Mouse (Mus musculus) MEL (cell line): ENCODE measurements around the gene Fam167b.

ENCODE experiments used
- BHLHE40 ChIP-seq: IDR thresholded peaks from 2 replicates; pipeline ENCODE4 v1.6.1; 2012; ENCODE audit warnings: low read depth, mild to moderate bottlenecking, inconsistent platforms, low read length, improper control_type of control experiment, borderline replicate concordance
- CHD2 ChIP-seq: IDR thresholded peaks from 2 replicates; pipeline ENCODE4 v1.6.1; 2011; ENCODE audit warnings: low read length, improper control_type of control experiment
- CTCF ChIP-seq, 3 experiments: IDR thresholded peaks in 2 of 3; conservative IDR thresholded peaks in 1 of 3; 2 replicates each; pipeline ENCODE4 v1.5.1; 2011 to 2012; ENCODE audit warnings: low read length in 3 of 3, low read depth in 2 of 3, mild to moderate bottlenecking in 2 of 3, improper control_type of control experiment in 1 of 3, inconsistent platforms in 1 of 3, mixed read lengths in 1 of 3, moderate library complexity in 1 of 3; ENCODE audit not compliant: control insufficient read depth in 1 of 3, insufficient read depth in 1 of 3, poor library complexity in 1 of 3, severe bottlenecking in 1 of 3
- EP300 ChIP-seq, 2 experiments: IDR thresholded peaks; 2 replicates each; pipeline ENCODE4 v1.6.1; 2011; ENCODE audit warnings: improper control_type of control experiment in 2 of 2, low read length in 2 of 2, low read depth in 1 of 2, mild to moderate bottlenecking in 1 of 2
- GABPA ChIP-seq: IDR thresholded peaks from 2 replicates; pipeline ENCODE4 v1.6.1; 2012; ENCODE audit warnings: low read depth, mild to moderate bottlenecking, inconsistent platforms, low read length, improper control_type of control experiment, moderate library complexity
- HCFC1 ChIP-seq: IDR thresholded peaks from 2 replicates; pipeline ENCODE4 v1.6.1; 2012; ENCODE audit warnings: low read depth, mild to moderate bottlenecking, inconsistent platforms, low read length, improper control_type of control experiment, moderate library complexity
- POLR2A ChIP-seq, 2 experiments: IDR thresholded peaks; 2 replicates each; pipeline ENCODE4 v1.6.1; 2011 to 2012; ENCODE audit warnings: low read length in 2 of 2, mild to moderate bottlenecking in 2 of 2, control low read depth in 1 of 2, improper control_type of control experiment in 1 of 2, low read depth in 1 of 2, moderate library complexity in 1 of 2; ENCODE audit not compliant: control insufficient read depth in 1 of 2, insufficient read depth in 1 of 2, poor library complexity in 1 of 2
- ZMIZ1 ChIP-seq: IDR thresholded peaks from 2 replicates; pipeline ENCODE4 v1.6.1; 2012; ENCODE audit warnings: low read depth, mild to moderate bottlenecking, inconsistent platforms, low read length, improper control_type of control experiment, moderate library complexity

GRCm38 (mm10) chr4:129544106-129544505, 34.2 kb downstream of the Fam167b start:
- TF ChIP-seq POLR2A (IDR thresholded peaks at IDR 0.05; ENCODE audit: control insufficient read depth in 1 of 2, insufficient read depth in 1 of 2, low read depth in 1 of 2, low read length in 2 of 2, poor library complexity in 1 of 2) (no peak), GABPA (no peak), BHLHE40 (no peak), HCFC1 (no peak), EP300 (IDR thresholded peaks at IDR 0.05; ENCODE audit: low read depth in 1 of 2, low read length in 2 of 2) (no peak), CTCF (IDR thresholded peaks at IDR 0.05 in 2 of 3, conservative IDR thresholded peaks at IDR 0.05 in 1 of 3; ENCODE audit: control insufficient read depth in 1 of 3, insufficient read depth in 1 of 3, low read depth in 2 of 3, low read length in 3 of 3, poor library complexity in 1 of 3, severe bottlenecking in 1 of 3) (no peak), ZMIZ1 (no peak), CHD2 (no peak)
